Mouse (Mus musculus) CH12F3 (cell line): ENCODE measurements at regions not wholly inside any gene's neighbourhood (a gene's known extent, or its start where the extent isn't known, plus 50 kb on each side); places are given as distances from the start of the nearest gene placed in this dataset.

ENCODE experiments used
- in situ Hi-C: fragments of 300-500 bp; cut with MboI; formaldehyde crosslinking; loops from 2 replicates; pipeline ENCODE4 v1.14.3; 2020; ENCODE audit warnings: low sequenced_read_pairs

- in situ Hi-C loops = no loop called here
These were observed 266.1 kb upstream of the Nox3 start for GRCm38 (mm10) chr17:3962176-3962575.

- in situ Hi-C loops = no loop called here
These were observed 250.5 kb upstream of the Nox3 start for GRCm38 (mm10) chr17:3946540-3946939.

- in situ Hi-C loops = no loop called here
These were observed 240.3 kb upstream of the Nox3 start for GRCm38 (mm10) chr17:3936361-3936760.

- in situ Hi-C loops = no loop called here
These were observed 237.1 kb upstream of the Nox3 start for GRCm38 (mm10) chr17:3933208-3933607.

GRCm38 (mm10) chr17:3932071-3932470 lies 236.0 kb upstream of the Nox3 start:
- in situ Hi-C loops = no loop called here

- in situ Hi-C loops = no loop called here
These were observed 231.0 kb upstream of the Nox3 start for GRCm38 (mm10) chr17:3927106-3927505.

- in situ Hi-C loops = no loop called here
These were observed 224.2 kb upstream of the Nox3 start for GRCm38 (mm10) chr17:3920282-3920681.

GRCm38 (mm10) chr17:3892826-3893225 lies 196.8 kb upstream of the Nox3 start:
- in situ Hi-C loops = no loop called here

- in situ Hi-C loops = no loop called here
These were observed 187.1 kb upstream of the Nox3 start for GRCm38 (mm10) chr17:3883146-3883545.

- in situ Hi-C loops = no loop called here
These were observed 183.0 kb upstream of the Nox3 start for GRCm38 (mm10) chr17:3879075-3879474.

- in situ Hi-C loops = no loop called here
These were observed 173.6 kb upstream of the Nox3 start for GRCm38 (mm10) chr17:3869459-3870194.

GRCm38 (mm10) chr17:3862384-3862783 lies 166.3 kb upstream of the Nox3 start:
- in situ Hi-C loops = no loop called here

GRCm38 (mm10) chr17:3836386-3836785 lies 140.3 kb upstream of the Nox3 start:
- in situ Hi-C loops = no loop called here

GRCm38 (mm10) chr17:3811187-3811586 lies 115.1 kb upstream of the Nox3 start:
- in situ Hi-C loops = no loop called here

- in situ Hi-C loops = no loop called here
These were observed 107.4 kb upstream of the Nox3 start for GRCm38 (mm10) chr17:3803507-3803906.

GRCm38 (mm10) chr17:3792597-3792996 lies 96.5 kb upstream of the Nox3 start:
- in situ Hi-C loops = loop anchor here (25.0 kb wide), 1 partner anchor 205 kb away; no protein-coding TSS in a partner anchor

GRCm38 (mm10) chr17:3782156-3782555 lies 86.1 kb upstream of the Nox3 start:
- in situ Hi-C loops = loop anchor here (25.0 kb wide), 1 partner anchor 195 kb away; no protein-coding TSS in a partner anchor

- in situ Hi-C loops = loop anchor here (25.0 kb wide), 1 partner anchor 190 kb away; no protein-coding TSS in a partner anchor
These were observed 81.6 kb upstream of the Nox3 start for GRCm38 (mm10) chr17:3777691-3778090.

- in situ Hi-C loops = no loop called here
These were observed 51.8 kb upstream of the Nox3 start for GRCm38 (mm10) chr17:3747808-3748335.
